Mouse (Mus musculus) liver, postnatal 0 days (tissue): ENCODE results near the gene Olfr437.

Source experiments
- CTCF ChIP-seq: sonication (generic); IDR thresholded peaks from 2 replicates; pipeline ENCODE4 v1.5.1; 2016; ENCODE audit warnings: antibody characterized with exemption, low read depth
- EP300 ChIP-seq: IDR thresholded peaks from 2 replicates; pipeline ENCODE4 v1.6.1; 2016; ENCODE audit warnings: antibody characterized with exemption, low read depth, mild to moderate bottlenecking

DNA sequence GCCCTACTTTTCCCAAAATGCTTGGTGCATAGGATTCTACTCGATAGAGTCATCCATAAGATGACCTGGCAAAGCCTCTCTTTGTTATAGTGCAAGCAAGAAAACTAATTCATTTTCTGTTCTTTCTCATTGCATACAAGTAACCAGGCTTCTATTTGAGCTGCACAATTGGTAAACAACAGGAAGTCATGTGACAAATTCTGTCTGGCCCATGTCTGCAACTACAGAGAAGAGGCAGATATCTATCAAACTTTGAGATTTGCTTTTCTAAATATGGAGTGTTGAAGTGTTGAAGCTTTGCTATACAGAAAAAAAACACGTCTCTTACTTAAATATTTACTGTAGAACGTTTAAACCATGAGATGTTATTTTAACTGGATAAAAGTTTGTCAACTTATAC, 35.0 kb downstream of the Olfr437 start:
- no peak for TF ChIP-seq EP300
- TF ChIP-seq CTCF: no peak
